In the genomic region with DNA sequence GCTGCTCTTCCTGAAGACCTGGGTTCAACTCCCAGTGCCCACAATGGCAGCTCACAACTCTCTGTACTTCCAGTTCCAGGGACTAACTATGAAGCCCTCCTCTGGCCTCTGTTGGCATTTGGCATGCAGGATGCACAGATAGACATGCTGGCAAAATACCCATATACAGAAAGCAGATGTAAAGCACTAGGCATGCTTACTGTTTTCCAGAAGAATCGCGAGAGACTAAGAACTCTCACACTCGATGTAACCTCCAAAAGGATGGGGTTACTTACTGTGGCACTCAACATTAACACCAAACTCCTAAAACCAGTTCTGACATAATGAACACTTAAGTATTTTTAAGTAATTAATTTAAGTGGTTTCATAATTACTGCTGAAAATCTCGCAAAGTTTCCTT, we compare ENCODE assay signal across 8 mouse cellular contexts. TPM values are rescaled to one million over a fixed set of nuclear protein-coding genes. Genes with fewer than 3 reads are reported as not detected.
A peak's percentile ranks its signal among the peaks of the same experiment; 100 is the strongest.
DNase-seq lines count a peak whose midpoint lies in the region; ATAC-seq and TF ChIP-seq lines count a peak whose summit lies in the region.

No protein-coding gene starts in this region.

- peak overlapping the region; percentile 94 for H3K9ac ChIP-seq in heart, embryonic 14.5 days (ENCODE audit: low read length)
- H3K9ac ChIP-seq in heart, embryonic 16.5 days (ENCODE audit: low read length): peak overlapping the region; percentile 98

- H3K36me3 ChIP-seq in heart, embryonic 14.5 days (ENCODE audit: control insufficient read depth, insufficient read depth, low read length): peaks cover 26% of the 10 kb centered on the region
- H3K36me3 ChIP-seq in G1E (replicated peaks): peaks cover 42% of the 10 kb centered on the region
- peaks cover 12% of the 10 kb centered on the region for H3K36me3 ChIP-seq in heart, embryonic 16.5 days (ENCODE audit: control insufficient read depth, insufficient read depth)

- no peak for TF ChIP-seq CTCF in G1E (IDR thresholded peaks at IDR 0.05; ENCODE audit: low read depth, low read length)

- intact Hi-C loops in heart, postnatal 25 days (cut with DNase I): loop anchor here (2.0 kb wide), 1 partner anchor 70 kb away; no protein-coding TSS in a partner anchor

- no peaks in the 10 kb centered on the region for H3K27me3 ChIP-seq in heart, embryonic 14.5 days (ENCODE audit: control insufficient read depth, insufficient read depth, low read length)
- no peaks in the 10 kb centered on the region for H3K27me3 ChIP-seq in G1E (ENCODE audit: insufficient read depth, low read length)
- peaks cover 2% of the 10 kb centered on the region; the same call in 1 of the 2 replicates for H3K27me3 ChIP-seq in heart, embryonic 16.5 days (ENCODE audit: control insufficient read depth, insufficient read depth, low read length)

- DNase-seq in heart, postnatal 25 days (ENCODE audit: low spot score): no peak
- DNase-seq in G1E (ENCODE audit: low spot score): no peak
- DNase-seq in adrenal gland, adult 18-20 months (ENCODE audit: low spot score in 2 of 2): no peak
- DNase-seq in cerebellum, postnatal 4 days (ENCODE audit: low spot score in 2 of 2): no peak
- no peak for DNase-seq in urinary bladder, postnatal 25 days (ENCODE audit: low spot score)

- peaks cover 6 to 13% of the 10 kb centered on the region in 2 experiments; a peak in 3 of 4 replicates for H3K4me1 ChIP-seq in heart, embryonic 14.5 days (ENCODE audit: control insufficient read depth in 2 of 2, insufficient read depth in 2 of 2, low read length in 2 of 2)
- peaks cover 48% of the 10 kb centered on the region for H3K4me1 ChIP-seq in G1E (ENCODE audit: insufficient read depth, low read depth, low read length)
- H3K4me1 ChIP-seq in heart, embryonic 16.5 days (ENCODE audit: control insufficient read depth, insufficient read depth, low read length): peaks cover 13% of the 10 kb centered on the region

- WGBS in heart, embryonic 14.5 days: 48% methylated on average over 4 of the region's 4 CpGs
- WGBS in heart, embryonic 16.5 days: 51% methylated on average over 4 of the region's 4 CpGs

- H3K27ac ChIP-seq in heart, embryonic 14.5 days (replicated peaks in 1 of 2; ENCODE audit: control insufficient read depth in 1 of 2, insufficient read depth in 1 of 2, low read depth in 2 of 2, low read length in 2 of 2): peak overlapping the region; percentile 89 to 95
- peak overlapping the region; percentile 96 for H3K27ac ChIP-seq in heart, embryonic 16.5 days (ENCODE audit: low read length)

- H3K4me2 ChIP-seq in heart, embryonic 14.5 days (ENCODE audit: low read length): peak overlapping the region; percentile 77
- peak overlapping the region; percentile 94 for H3K4me2 ChIP-seq in heart, embryonic 16.5 days (ENCODE audit: low read depth, low read length)

- H3K4me3 ChIP-seq in heart, embryonic 14.5 days (ENCODE audit: control insufficient read depth in 1 of 2, insufficient read depth in 1 of 2, low read depth in 1 of 2, low read length in 2 of 2): peak overlapping the region; percentile 85 to 90
- H3K4me3 ChIP-seq in G1E (ENCODE audit: low read depth, low read length): peak overlapping the region; percentile 79
- H3K4me3 ChIP-seq in heart, embryonic 16.5 days (ENCODE audit: low read length): peak overlapping the region; percentile 91

- no peak for ATAC-seq in heart, embryonic 14.5 days (ENCODE audit: insufficient number of reproducible peaks, insufficient read depth, low FRiP score, low read depth)
- no peak for ATAC-seq in G1E (ENCODE audit: extremely low read depth, insufficient number of reproducible peaks, low FRiP score, poor library complexity, severe bottlenecking)
- no peak for ATAC-seq in heart, embryonic 16.5 days (replicated peaks; ENCODE audit: extremely low read depth, insufficient read depth, low FRiP score)
- 0 out of 2 replicates have a peak, but pooled peaks have one; percentile 16 for ATAC-seq in megakaryocyte-erythroid progenitor cell, adult 5-6 weeks (replicated peaks; ENCODE audit: low FRiP score, low TSS enrichment, poor library complexity, severe bottlenecking)

- no peaks in the 10 kb centered on the region for H3K9me3 ChIP-seq in heart, embryonic 14.5 days (ENCODE audit: control insufficient read depth, low read length)
- no peaks in the 10 kb centered on the region for H3K9me3 ChIP-seq in G1E (replicated peaks)
- no peaks in the 10 kb centered on the region for H3K9me3 ChIP-seq in heart, embryonic 16.5 days (replicated peaks; ENCODE audit: control insufficient read depth, low read length)

RNA-seq across cellular contexts. Expression of a gene that starts 0.9 kb away (rescaled TPM):
- polyA plus RNA-seq in heart, embryonic 14.5 days (2014; fragmentation: Nextera tagmentation; extraction: Ambion mirVana): 62.3 and 69.3 TPM in 2 replicates
- total RNA-seq in heart, postnatal 25 days (2021): 10 to 100 TPM; 64.8 to 67.3 TPM
- 73.2 and 79.4 TPM in 2 replicates for total RNA-seq in G1E (2014; fragmentation: Nextera tagmentation)
- total RNA-seq in G1E (2017): 83.6 and 101 TPM in 2 replicates
- 108 and 114 TPM in 2 replicates for polyA plus RNA-seq in G1E (2012)
- polyA plus RNA-seq in heart, embryonic 16.5 days (2015; fragmentation: Nextera tagmentation; extraction: Ambion mirVana): 88.5 and 110 TPM in 2 replicates
- total RNA-seq in megakaryocyte-erythroid progenitor cell, adult 5-6 weeks (2014; fragmentation: Nextera tagmentation): 38.1 and 68.1 TPM in 2 replicates
- total RNA-seq in megakaryocyte-erythroid progenitor cell, adult 5-6 weeks (2017): 39.4 and 68.8 TPM in 2 replicates
- 10 to 100 TPM; 87.2 to 90.5 TPM for total RNA-seq in adrenal gland, adult 18-20 months (2021)

RNA-seq across cellular contexts. Expression of a gene that starts 6.4 kb away (rescaled TPM):
- polyA plus RNA-seq in heart, embryonic 14.5 days (2014; fragmentation: Nextera tagmentation; extraction: Ambion mirVana): 43.9 and 57.7 TPM in 2 replicates
- 10 to 100 TPM; 20.0 to 25.4 TPM for total RNA-seq in heart, postnatal 25 days (2021)
- total RNA-seq in G1E (2014; fragmentation: Nextera tagmentation) (165 and 172 TPM in 2 replicates), G1E (2017) (99.4 and 128 TPM in 2 replicates)
- polyA plus RNA-seq in G1E (2012): 79.8 and 99.9 TPM in 2 replicates
- polyA plus RNA-seq in heart, embryonic 16.5 days (2015; fragmentation: Nextera tagmentation; extraction: Ambion mirVana): 61.6 and 76.5 TPM in 2 replicates
- total RNA-seq in megakaryocyte-erythroid progenitor cell, adult 5-6 weeks (2014; fragmentation: Nextera tagmentation): 119 and 145 TPM in 2 replicates
- 135 and 162 TPM in 2 replicates for total RNA-seq in megakaryocyte-erythroid progenitor cell, adult 5-6 weeks (2017)
- 10 to 100 TPM; 41.3 to 49.4 TPM for total RNA-seq in adrenal gland, adult 18-20 months (2021)

RNA-seq across cellular contexts. Expression of a gene that starts 35.3 kb away (rescaled TPM):
- 33.2 and 40.0 TPM in 2 replicates for polyA plus RNA-seq in heart, embryonic 14.5 days (2014; fragmentation: Nextera tagmentation; extraction: Ambion mirVana)
- 10 to 100 TPM; 86.1 to 96.0 TPM for total RNA-seq in heart, postnatal 25 days (2021)
- 147 and 162 TPM in 2 replicates for total RNA-seq in G1E (2014; fragmentation: Nextera tagmentation)
- 135 and 151 TPM in 2 replicates for total RNA-seq in G1E (2017)
- polyA plus RNA-seq in G1E (2012): 47.7 and 50.5 TPM in 2 replicates
- 43.0 and 63.6 TPM in 2 replicates for polyA plus RNA-seq in heart, embryonic 16.5 days (2015; fragmentation: Nextera tagmentation; extraction: Ambion mirVana)
- 99.9 and 136 TPM in 2 replicates for total RNA-seq in megakaryocyte-erythroid progenitor cell, adult 5-6 weeks (2014; fragmentation: Nextera tagmentation)
- total RNA-seq in megakaryocyte-erythroid progenitor cell, adult 5-6 weeks (2017): 158 and 174 TPM in 2 replicates
- total RNA-seq in adrenal gland, adult 18-20 months (2021): 100 to 1,000 TPM in 1 of 2 experiments, 10 to 100 TPM in 1; 85.7 to 150 TPM

RNA-seq across cellular contexts. Expression of a gene that starts 47.1 kb away (rescaled TPM):
- polyA plus RNA-seq in heart, embryonic 14.5 days (2014; fragmentation: Nextera tagmentation; extraction: Ambion mirVana): 18.2 and 19.8 TPM in 2 replicates
- 1 to 10 TPM; 6.1 to 6.5 TPM for total RNA-seq in heart, postnatal 25 days (2021)
- total RNA-seq in G1E (2014; fragmentation: Nextera tagmentation) (30.4 and 34.8 TPM in 2 replicates), G1E (2017) (31.2 and 33.2 TPM in 2 replicates)
- 4.6 and 8.0 TPM in 2 replicates for polyA plus RNA-seq in G1E (2012)
- 21.5 and 21.9 TPM in 2 replicates for polyA plus RNA-seq in heart, embryonic 16.5 days (2015; fragmentation: Nextera tagmentation; extraction: Ambion mirVana)
- 26.8 and 41.3 TPM in 2 replicates for total RNA-seq in megakaryocyte-erythroid progenitor cell, adult 5-6 weeks (2014; fragmentation: Nextera tagmentation)
- total RNA-seq in megakaryocyte-erythroid progenitor cell, adult 5-6 weeks (2017): 23.1 and 28.5 TPM in 2 replicates
- total RNA-seq in adrenal gland, adult 18-20 months (2021): 1 to 10 TPM; 7.4 to 7.7 TPM

RNA-seq across cellular contexts. Expression of a gene that starts 48.5 kb away (rescaled TPM):
- 76.9 and 82.8 TPM in 2 replicates for polyA plus RNA-seq in heart, embryonic 14.5 days (2014; fragmentation: Nextera tagmentation; extraction: Ambion mirVana)
- 10 to 100 TPM; 38.1 to 45.1 TPM for total RNA-seq in heart, postnatal 25 days (2021)
- total RNA-seq in G1E (2014; fragmentation: Nextera tagmentation) (32.7 and 33.7 TPM in 2 replicates), G1E (2017) (28.2 and 28.3 TPM in 2 replicates)
- 6.0 and 8.4 TPM in 2 replicates for polyA plus RNA-seq in G1E (2012)
- polyA plus RNA-seq in heart, embryonic 16.5 days (2015; fragmentation: Nextera tagmentation; extraction: Ambion mirVana): 55.5 and 63.7 TPM in 2 replicates
- 9.8 and 13.1 TPM in 2 replicates for total RNA-seq in megakaryocyte-erythroid progenitor cell, adult 5-6 weeks (2014; fragmentation: Nextera tagmentation)
- total RNA-seq in megakaryocyte-erythroid progenitor cell, adult 5-6 weeks (2017): 25.9 and 28.0 TPM in 2 replicates
- 10 to 100 TPM; 32.6 to 46.9 TPM for total RNA-seq in adrenal gland, adult 18-20 months (2021)
